11 mouse cellular contexts compared by ENCODE assay signal in the genomic region with DNA sequence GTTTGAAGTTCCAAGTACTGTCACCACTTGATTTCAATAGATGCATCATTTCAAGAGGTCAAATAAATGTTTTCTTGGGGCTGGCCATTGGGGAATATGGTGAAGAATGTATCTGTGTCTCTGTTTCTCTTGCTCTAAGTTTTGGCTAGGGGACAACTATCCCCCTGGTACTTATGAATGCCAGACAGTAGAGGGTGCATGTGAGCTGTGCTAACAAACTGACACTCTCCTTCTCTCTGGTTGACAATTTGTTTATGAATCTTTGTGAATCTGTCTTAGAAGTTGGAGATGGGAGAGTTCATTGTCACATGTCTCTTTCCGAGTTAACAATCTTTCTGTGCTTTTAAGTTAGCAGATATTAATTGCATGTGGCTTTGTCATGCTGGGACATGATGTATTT. TPM values are rescaled to one million over a fixed set of nuclear protein-coding genes. Genes with fewer than 3 reads are reported as not detected.
DNase-seq lines count a peak whose midpoint lies in the region; ATAC-seq and TF ChIP-seq lines count a peak whose summit lies in the region.
"Had no signal": no experiment of that assay in that cellular context is flagged by ENCODE, and none has a peak within 500 bp of the region (broad histone marks: within the 10 kb centered on the region; RNA-seq: fewer than 3 reads in every experiment).

No protein-coding gene starts in this region.

- no peaks in the 10 kb centered on the region for H3K9me3 ChIP-seq in kidney, postnatal 0 days (replicated peaks; ENCODE audit: low read length)
- H3K9me3 ChIP-seq: embryonic facial prominence, embryonic 12.5 days had no signal

- no peak overlapping the region for H3K27ac ChIP-seq in kidney, postnatal 0 days
- H3K27ac ChIP-seq: embryonic facial prominence, embryonic 12.5 days had no signal

- H3K4me3 ChIP-seq in kidney, postnatal 0 days (replicated peaks; ENCODE audit: low read depth, low read length), result no peak overlapping the region
- H3K4me3 ChIP-seq: embryonic facial prominence, embryonic 12.5 days had no signal

- DNase-seq in kidney, postnatal 0 days (ENCODE audit: low spot score), result peak; percentile 86
- DNase-seq in kidney, adult 18-20 months, result no peak
- peak; percentile 32 to 41 for DNase-seq in right cerebral cortex, postnatal 10 days (ENCODE audit: low spot score in 2 of 2)
- no peak for DNase-seq in right cerebral cortex, postnatal 14 days
- DNase-seq in embryo, embryonic 10 days (ENCODE audit: low spot score), result peak; percentile 36
- DNase-seq in layer of hippocampus, adult 8-10 months (ENCODE audit: low spot score in 2 of 2), result no peak
- no peak for DNase-seq in spleen, postnatal 36 days (ENCODE audit: low spot score in 2 of 2)

- 60% methylated on average over 1 of the region's 1 CpGs for WGBS in kidney, postnatal 0 days

- H3K9ac ChIP-seq in kidney, postnatal 0 days (ENCODE audit: low read depth, low read length), result no peak overlapping the region
- H3K9ac ChIP-seq: embryonic facial prominence, embryonic 12.5 days had no signal

- H3K36me3 ChIP-seq in kidney, postnatal 0 days (ENCODE audit: insufficient read depth, low read length), result no peaks in the 10 kb centered on the region
- H3K36me3 ChIP-seq: embryonic facial prominence, embryonic 12.5 days had no signal

- no peak for ATAC-seq in kidney, postnatal 0 days (replicated peaks; ENCODE audit: low FRiP score, low read depth)

- H3K4me2 ChIP-seq in kidney, postnatal 0 days (ENCODE audit: low read length), result no peak overlapping the region
- H3K4me2 ChIP-seq: embryonic facial prominence, embryonic 12.5 days had no signal

- TF ChIP-seq CTCF in kidney, postnatal 0 days (IDR thresholded peaks at IDR 0.05; ENCODE audit: low read depth), result peak; percentile 79

- H3K4me1 ChIP-seq in kidney, postnatal 0 days (replicated peaks; ENCODE audit: insufficient read depth, low read length), result no peaks in the 10 kb centered on the region
- H3K4me1 ChIP-seq: embryonic facial prominence, embryonic 12.5 days had no signal

- no peaks in the 10 kb centered on the region for H3K27me3 ChIP-seq in kidney, postnatal 0 days (ENCODE audit: insufficient read depth, low read length)
- H3K27me3 ChIP-seq: embryonic facial prominence, embryonic 12.5 days had no signal

RNA-seq across cellular contexts. Expression of a gene that starts 39.2 kb away (rescaled TPM):
- polyA plus RNA-seq in kidney, postnatal 0 days (2015; fragmentation: Nextera tagmentation; extraction: Ambion mirVana), result not detected in 2 replicates
- not detected for total RNA-seq in layer of hippocampus, adult 8-10 months (2022)
- total RNA-seq: adrenal gland, adult 18-20 months; layer of hippocampus, postnatal 25 days had no signal
- polyA plus RNA-seq: embryonic facial prominence, embryonic 12.5 days; heart, embryonic 14.5 days had no signal

Comparison
In these comparisons a context has a peak if more than half of its experiments do, and no peak if none do; other contexts are left out.
1. DNase-seq: peak in kidney, postnatal 0 days (single experiment), right cerebral cortex, postnatal 10 days (2 of 2) and embryo, embryonic 10 days (single experiment); none in kidney, adult 18-20 months (single experiment), right cerebral cortex, postnatal 14 days (single experiment), layer of hippocampus, adult 8-10 months (0 of 2) and spleen, postnatal 36 days (0 of 2).